Mouse (Mus musculus): ENCODE measurements at regions not wholly inside any gene's neighbourhood (a gene's known extent, or its start where the extent isn't known, plus 50 kb on each side); places are given as distances from the start of the nearest gene placed in this dataset.

DNA sequence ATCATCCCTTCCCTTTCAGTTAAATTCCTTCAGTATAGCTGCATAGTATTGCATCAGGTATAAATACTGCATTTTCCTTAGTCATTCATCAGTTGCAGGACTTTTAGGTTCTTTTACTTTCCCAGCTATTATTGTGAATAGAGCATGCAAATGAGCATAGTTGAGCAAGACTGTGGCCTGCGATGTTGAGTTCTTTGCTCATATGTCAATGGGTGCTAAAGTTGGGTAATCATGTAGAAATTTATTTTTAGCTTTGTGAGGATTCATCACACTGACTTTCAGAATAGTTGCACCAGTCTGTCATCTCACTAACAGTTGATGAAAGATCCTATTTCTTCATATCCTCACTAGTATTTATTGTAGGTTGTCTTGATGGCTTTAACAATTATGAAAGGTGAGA is 380.3 kb upstream of the Arrdc3 start:
- no peak overlapping the region for H3K27ac ChIP-seq (ENCODE audit: low read length)
- WGBS, result 84% methylated on average over 1 of the region's 1 CpGs

DNA sequence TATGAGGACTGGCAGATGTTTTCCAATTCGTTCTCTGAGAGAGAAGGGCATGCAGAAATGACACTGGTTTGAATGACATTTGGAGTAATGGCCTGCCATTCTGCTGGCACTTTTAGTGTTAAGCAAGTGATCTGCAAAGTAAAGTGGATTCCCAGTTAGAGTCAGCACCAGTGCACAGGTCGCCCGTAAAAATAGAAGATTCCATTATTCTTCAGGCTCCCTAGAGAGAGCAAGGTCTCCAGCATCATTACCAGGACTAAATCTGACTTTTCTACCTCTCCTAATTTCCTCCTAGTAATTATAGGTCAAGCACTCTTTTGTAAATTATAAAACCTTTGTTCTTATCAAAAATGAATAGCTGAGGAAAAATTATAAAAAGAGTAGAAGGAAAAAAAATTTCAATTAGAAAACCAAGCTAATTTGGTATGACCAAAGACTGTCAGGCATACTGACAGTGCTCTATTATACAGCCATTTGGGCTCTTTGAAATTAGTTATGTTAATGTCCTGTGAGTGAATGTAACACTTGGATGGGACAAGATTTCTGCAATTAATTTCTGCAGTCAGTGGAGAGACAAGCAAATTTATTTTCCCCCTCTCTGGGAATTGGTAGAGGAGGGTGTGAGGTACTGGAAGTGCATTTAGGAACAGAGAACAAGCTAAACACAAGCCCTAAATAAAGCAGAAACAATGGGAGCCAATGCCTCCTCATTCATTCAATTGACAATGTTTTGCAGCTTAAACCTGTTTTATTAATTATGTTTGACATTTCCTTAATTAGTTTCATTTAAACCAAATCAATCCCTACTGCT is 368.8 kb upstream of the Arrdc3 start:
- Histone ChIP-seq H3K27me3 (ENCODE audit: control insufficient read depth, insufficient read depth, low read depth, low read length) (no peaks in the 10 kb centered on the region), H3K4me3 (ENCODE audit: low read depth, low read length) (no peak overlapping the region), H3K9ac (ENCODE audit: low read depth, low read length) (no peak overlapping the region), H3K4me2 (ENCODE audit: low read length) (no peak overlapping the region), H3K36me3 (ENCODE audit: control insufficient read depth, insufficient read depth, low read length) (no peaks in the 10 kb centered on the region), H3K27ac (ENCODE audit: low read length) (0 out of 2 replicates have a peak overlapping the region, but pooled peaks have one; percentile 22), H3K9me3 (replicated peaks; ENCODE audit: control insufficient read depth, low read length, poor library complexity, severe bottlenecking) (no peaks in the 10 kb centered on the region), H3K4me1 (ENCODE audit: control insufficient read depth, insufficient read depth, low read length) (no peaks in the 10 kb centered on the region; the same call in 1 of the 2 replicates)
- peak; percentile 75 for ATAC-seq
- WGBS, result 30% methylated on average over 3 of the region's 3 CpGs

More for the DNA sequence above, 380.3 kb upstream of the Arrdc3 start:
- Histone ChIP-seq H3K36me3 (ENCODE audit: control insufficient read depth, insufficient read depth, low read length) (no peaks in the 10 kb centered on the region), H3K9ac (ENCODE audit: low read depth, low read length) (no peak overlapping the region), H3K27me3 (ENCODE audit: control insufficient read depth, insufficient read depth, low read depth, low read length) (no peaks in the 10 kb centered on the region), H3K4me1 (ENCODE audit: control insufficient read depth, insufficient read depth, low read length) (no peaks in the 10 kb centered on the region), H3K4me2 (ENCODE audit: low read length) (no peak overlapping the region), H3K4me3 (ENCODE audit: low read depth, low read length) (no peak overlapping the region), H3K9me3 (replicated peaks; ENCODE audit: control insufficient read depth, low read length, poor library complexity, severe bottlenecking) (no peaks in the 10 kb centered on the region)
- no peak for ATAC-seq

DNA sequence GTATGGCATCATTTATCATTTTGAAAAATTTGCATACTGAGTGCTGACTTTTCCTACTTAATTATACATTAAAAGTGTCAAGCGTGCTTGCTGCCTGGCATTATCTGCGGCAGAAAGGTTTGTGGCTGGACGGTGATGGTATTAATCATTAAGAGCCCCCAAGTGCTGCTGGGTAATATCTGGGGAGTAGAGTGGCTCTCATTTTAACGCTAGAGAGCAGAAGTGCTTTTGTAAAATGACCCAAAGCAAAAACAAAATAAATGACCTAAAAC is 368.3 kb upstream of the Arrdc3 start:
- Histone ChIP-seq H3K36me3 (ENCODE audit: control insufficient read depth, insufficient read depth, low read length) (no peaks in the 10 kb centered on the region), H3K4me2 (ENCODE audit: low read length) (peak overlapping the region; percentile 24; the same call in 1 of the 2 replicates), H3K27me3 (ENCODE audit: control insufficient read depth, insufficient read depth, low read depth, low read length) (no peaks in the 10 kb centered on the region), H3K9me3 (replicated peaks; ENCODE audit: control insufficient read depth, low read length, poor library complexity, severe bottlenecking) (no peaks in the 10 kb centered on the region), H3K4me1 (ENCODE audit: control insufficient read depth, insufficient read depth, low read length) (no peaks in the 10 kb centered on the region; the same call in 1 of the 2 replicates), H3K27ac (ENCODE audit: low read length) (no peak overlapping the region), H3K4me3 (ENCODE audit: low read depth, low read length) (no peak overlapping the region), H3K9ac (ENCODE audit: low read depth, low read length) (no peak overlapping the region)
- WGBS, result 24% methylated on average over 4 of the region's 4 CpGs
- peak; percentile 75 for ATAC-seq

DNA sequence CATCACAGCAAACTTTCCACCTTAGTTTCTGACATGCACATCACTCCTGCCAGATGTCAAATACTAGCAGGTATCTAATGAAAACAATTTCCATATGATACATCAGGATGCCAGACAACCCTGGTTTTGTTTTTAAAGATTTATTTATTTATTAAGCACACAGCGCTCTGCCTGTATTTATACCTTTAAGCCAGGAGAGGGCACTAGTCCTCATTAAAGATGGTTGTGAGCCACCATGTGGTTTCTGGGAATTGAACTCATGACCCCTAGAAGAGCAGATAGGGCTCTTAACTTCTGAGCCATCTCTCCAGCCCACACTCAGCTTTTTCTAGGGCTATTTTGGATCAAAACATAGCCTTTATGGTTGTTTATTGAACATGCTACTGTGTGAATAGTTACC is 364.3 kb upstream of the Arrdc3 start:
- ATAC-seq, result no peak
- Histone ChIP-seq H3K9me3 (replicated peaks; ENCODE audit: control insufficient read depth, low read length, poor library complexity, severe bottlenecking) (no peaks in the 10 kb centered on the region), H3K27ac (ENCODE audit: low read length) (no peak overlapping the region), H3K36me3 (ENCODE audit: control insufficient read depth, insufficient read depth, low read length) (no peaks in the 10 kb centered on the region), H3K4me2 (ENCODE audit: low read length) (no peak overlapping the region), H3K4me1 (ENCODE audit: control insufficient read depth, insufficient read depth, low read length) (no peaks in the 10 kb centered on the region; the same call in 1 of the 2 replicates), H3K9ac (ENCODE audit: low read depth, low read length) (no peak overlapping the region), H3K4me3 (ENCODE audit: low read depth, low read length) (no peak overlapping the region), H3K27me3 (ENCODE audit: control insufficient read depth, insufficient read depth, low read depth, low read length) (no peaks in the 10 kb centered on the region)
- 76% methylated on average over 1 of the region's 1 CpGs for WGBS

DNA sequence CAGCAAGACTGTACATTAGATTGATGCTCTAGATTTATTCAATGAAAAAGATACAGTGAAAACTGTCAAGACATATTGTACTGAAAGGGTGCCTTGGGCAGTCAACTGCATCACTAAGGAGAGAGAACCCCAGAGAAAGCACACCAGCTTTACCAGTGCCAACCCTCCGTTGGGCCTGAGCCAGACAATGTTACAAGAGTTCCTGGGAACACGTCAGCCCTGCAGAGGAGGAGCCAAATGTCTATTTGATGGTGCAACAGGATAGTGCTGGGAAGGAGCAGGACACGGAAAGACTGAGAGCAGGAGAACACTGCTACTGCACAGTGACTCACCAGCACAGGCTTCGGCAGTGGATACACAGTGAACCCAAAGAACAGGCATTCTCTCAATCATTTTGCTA is 363.4 kb upstream of the Arrdc3 start:
- no peak overlapping the region for H3K4me3 ChIP-seq (ENCODE audit: low read depth, low read length)
- no peak overlapping the region for H3K27ac ChIP-seq (ENCODE audit: low read length)
- H3K27me3 ChIP-seq (ENCODE audit: control insufficient read depth, insufficient read depth, low read depth, low read length), result no peaks in the 10 kb centered on the region
- H3K4me2 ChIP-seq (ENCODE audit: low read length), result no peak overlapping the region
- no peak overlapping the region for H3K9ac ChIP-seq (ENCODE audit: low read depth, low read length)
- WGBS, result 68% methylated on average over 4 of the region's 4 CpGs
- no peaks in the 10 kb centered on the region for H3K9me3 ChIP-seq (replicated peaks; ENCODE audit: control insufficient read depth, low read length, poor library complexity, severe bottlenecking)
- no peaks in the 10 kb centered on the region for H3K4me1 ChIP-seq (ENCODE audit: control insufficient read depth, insufficient read depth, low read length)
- H3K36me3 ChIP-seq (ENCODE audit: control insufficient read depth, insufficient read depth, low read length), result no peaks in the 10 kb centered on the region
- no peak for ATAC-seq

DNA sequence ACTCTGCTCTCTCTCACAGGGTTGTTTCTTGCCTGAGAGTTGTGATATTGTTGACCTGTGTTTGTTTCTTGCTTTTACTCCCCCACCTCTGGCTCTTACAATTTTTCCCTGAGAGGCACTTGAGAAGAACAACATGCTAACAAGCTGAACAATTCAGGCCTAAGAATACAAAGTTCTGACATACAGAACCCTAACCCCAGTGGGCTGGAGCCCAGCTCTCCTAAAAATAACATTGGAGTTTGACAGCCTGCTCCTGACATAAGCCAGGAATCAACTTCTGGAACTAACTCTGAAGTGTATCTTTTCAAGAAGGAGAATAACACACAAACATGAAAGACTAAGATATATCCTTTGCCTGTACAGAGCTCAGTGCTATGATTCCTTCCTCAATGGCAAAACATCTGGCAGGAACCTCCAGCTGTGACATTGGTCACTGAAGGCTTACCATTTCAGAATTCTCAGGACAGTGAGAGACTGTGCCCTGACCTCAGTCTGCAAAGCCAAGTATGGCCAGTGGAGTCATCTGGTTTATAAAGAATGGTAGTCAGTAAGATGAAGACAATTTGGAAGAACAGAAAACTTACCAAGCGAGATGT is 347.3 kb upstream of the Arrdc3 start:
- H3K36me3 ChIP-seq (ENCODE audit: control insufficient read depth, insufficient read depth, low read length), result no peaks in the 10 kb centered on the region
- no peak overlapping the region for H3K27ac ChIP-seq (ENCODE audit: low read length)
- no peak overlapping the region for H3K4me2 ChIP-seq (ENCODE audit: low read length)
- no peak for ATAC-seq
- H3K4me3 ChIP-seq (ENCODE audit: low read depth, low read length), result no peak overlapping the region
- H3K9me3 ChIP-seq (replicated peaks; ENCODE audit: control insufficient read depth, low read length, poor library complexity, severe bottlenecking), result no peaks in the 10 kb centered on the region
- no peaks in the 10 kb centered on the region; the same call in 1 of the 2 replicates for H3K4me1 ChIP-seq (ENCODE audit: control insufficient read depth, insufficient read depth, low read length)
- H3K9ac ChIP-seq (ENCODE audit: low read depth, low read length), result no peak overlapping the region
- 93% methylated on average over 1 of the region's 1 CpGs for WGBS
- no peaks in the 10 kb centered on the region for H3K27me3 ChIP-seq (ENCODE audit: control insufficient read depth, insufficient read depth, low read depth, low read length)

DNA sequence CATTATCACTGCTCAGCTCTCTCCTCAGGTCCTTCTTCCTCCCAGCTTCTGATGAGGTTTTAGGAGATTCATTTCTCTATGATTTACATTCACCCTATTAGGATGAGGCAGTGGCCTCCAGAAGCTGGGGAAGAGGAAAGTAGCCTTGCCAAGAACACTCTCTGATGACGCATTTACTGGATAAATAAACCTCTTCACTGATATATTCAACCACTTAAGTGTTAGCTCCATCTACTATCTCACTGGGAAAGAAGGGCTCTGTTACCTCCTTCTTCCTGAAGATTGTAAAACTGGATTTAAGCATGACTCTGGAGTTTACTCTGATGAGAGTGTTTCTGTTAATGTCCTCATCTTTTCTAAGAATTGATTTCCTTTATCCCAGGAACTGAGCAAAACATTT is 338.2 kb upstream of the Arrdc3 start:
- 83% methylated on average over 1 of the region's 1 CpGs for WGBS
- Histone ChIP-seq H3K9me3 (replicated peaks; ENCODE audit: control insufficient read depth, low read length, poor library complexity, severe bottlenecking) (no peaks in the 10 kb centered on the region), H3K27ac (ENCODE audit: low read length) (no peak overlapping the region), H3K4me3 (ENCODE audit: low read depth, low read length) (no peak overlapping the region), H3K36me3 (ENCODE audit: control insufficient read depth, insufficient read depth, low read length) (no peaks in the 10 kb centered on the region), H3K4me2 (ENCODE audit: low read length) (no peak overlapping the region), H3K4me1 (ENCODE audit: control insufficient read depth, insufficient read depth, low read length) (no peaks in the 10 kb centered on the region), H3K9ac (ENCODE audit: low read depth, low read length) (no peak overlapping the region), H3K27me3 (ENCODE audit: control insufficient read depth, insufficient read depth, low read depth, low read length) (no peaks in the 10 kb centered on the region)
- no peak for ATAC-seq

DNA sequence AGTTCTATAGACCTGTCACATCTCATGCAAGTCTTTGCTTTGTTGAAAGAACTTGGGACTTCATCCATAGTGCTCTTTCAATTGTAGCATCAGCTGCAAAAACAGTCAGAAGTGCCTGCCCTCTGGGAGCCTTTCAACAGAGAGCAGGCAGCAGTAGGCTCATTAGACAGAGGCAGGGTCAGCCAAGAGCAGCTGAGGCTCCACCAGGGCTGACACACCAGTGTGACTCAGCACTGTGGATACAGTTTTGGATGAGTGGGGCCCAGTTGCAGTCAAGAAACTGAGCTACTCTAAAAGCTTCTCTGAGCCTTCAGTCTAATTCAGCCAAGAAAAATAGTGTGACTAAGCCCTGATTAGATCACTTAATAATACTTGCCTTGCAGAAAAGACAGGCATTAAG is 326.0 kb upstream of the Arrdc3 start:
- H3K4me3 ChIP-seq (ENCODE audit: low read depth, low read length), result no peak overlapping the region
- no peak for ATAC-seq
- no peaks in the 10 kb centered on the region for H3K36me3 ChIP-seq (ENCODE audit: control insufficient read depth, insufficient read depth, low read length)
- no peaks in the 10 kb centered on the region for H3K4me1 ChIP-seq (ENCODE audit: control insufficient read depth, insufficient read depth, low read length)
- no peak overlapping the region for H3K27ac ChIP-seq (ENCODE audit: low read length)
- H3K4me2 ChIP-seq (ENCODE audit: low read length), result no peak overlapping the region
- H3K9ac ChIP-seq (ENCODE audit: low read depth, low read length), result no peak overlapping the region
- H3K9me3 ChIP-seq (replicated peaks; ENCODE audit: control insufficient read depth, low read length, poor library complexity, severe bottlenecking), result no peaks in the 10 kb centered on the region
- H3K27me3 ChIP-seq (ENCODE audit: control insufficient read depth, insufficient read depth, low read depth, low read length), result no peaks in the 10 kb centered on the region
